9 mouse cellular contexts compared by ENCODE assay signal in the genomic region with DNA sequence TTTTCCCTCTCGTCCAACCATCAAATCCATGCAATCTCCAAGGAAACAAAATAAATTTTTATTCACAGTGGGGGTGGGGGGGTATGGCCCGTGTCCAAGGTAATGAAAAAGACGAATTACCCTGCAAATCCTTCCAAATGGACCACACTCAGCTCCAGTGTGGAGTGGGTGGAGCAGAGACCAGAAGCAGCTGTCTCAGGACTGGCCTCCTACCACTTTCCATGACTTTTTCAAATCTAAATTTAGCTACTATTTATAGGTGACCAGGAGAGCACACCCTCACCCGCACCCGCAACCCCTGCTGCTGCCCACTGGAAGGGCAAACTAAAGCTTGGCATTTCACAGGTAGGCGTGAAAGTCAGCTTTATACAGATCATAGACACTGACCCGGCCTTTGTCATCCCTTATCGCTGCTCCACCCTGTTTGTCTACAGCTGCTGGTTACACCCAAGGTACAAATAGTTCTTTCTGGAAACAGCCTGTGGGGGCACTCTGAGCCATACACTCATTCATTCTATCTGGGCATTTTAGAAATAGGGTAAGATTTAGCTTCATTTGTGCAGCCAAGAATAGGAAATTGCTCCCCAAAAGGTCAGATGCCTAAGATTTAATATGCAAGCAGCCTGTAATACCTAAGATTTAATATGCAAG.
DNase-seq lines count a peak whose midpoint lies in the region; ATAC-seq lines count a peak whose summit lies in the region.
"Had no signal": no experiment of that assay in that cellular context is flagged by ENCODE, and none has a peak within 500 bp of the region (broad histone marks: within the 10 kb centered on the region; RNA-seq: fewer than 3 reads in every experiment).

No protein-coding gene starts in this region.

- 51% methylated on average over 8 of the region's 8 CpGs for WGBS in limb, embryonic 13.5 days
- 80% methylated on average over 8 of the region's 8 CpGs for WGBS in limb, embryonic 10.5 days

- no peaks in the 10 kb centered on the region for H3K27me3 ChIP-seq in limb, embryonic 13.5 days
- H3K27me3 ChIP-seq in limb, embryonic 10.5 days (ENCODE audit: low read depth, poor library complexity, severe bottlenecking): no peaks in the 10 kb centered on the region

- H3K4me2 ChIP-seq in limb, embryonic 13.5 days (replicated peaks): no peak overlapping the region

- no peaks in the 10 kb centered on the region for H3K36me3 ChIP-seq in limb, embryonic 13.5 days
- H3K36me3 ChIP-seq in limb, embryonic 10.5 days: no peaks in the 10 kb centered on the region
- H3K36me3 ChIP-seq: midbrain, embryonic 10.5 days had no signal

- intact Hi-C loops in gastrocnemius, postnatal 14 days (cut with DNase I; ENCODE audit: low total_unique reads): no loop called here

- no peak overlapping the region for H3K27ac ChIP-seq in limb, embryonic 13.5 days
- no peak overlapping the region for H3K27ac ChIP-seq in limb, embryonic 10.5 days
- H3K27ac ChIP-seq: midbrain, embryonic 10.5 days had no signal

- DNase-seq in limb, embryonic 10.5 days (ENCODE audit: low spot score): no peak
- peak; percentile 52 for DNase-seq in gastrocnemius, postnatal 14 days
- DNase-seq in induced T-regulatory cell, adult 2 months (ENCODE audit: low read depth): peak; percentile 80
- DNase-seq in frontal cortex, postnatal 14 days (ENCODE audit: low spot score in 2 of 2): no peak
- DNase-seq in ovary, adult 18-20 months (ENCODE audit: low spot score): no peak
- no peak for DNase-seq in embryo, embryonic 10 days (ENCODE audit: low spot score)

- H3K9ac ChIP-seq in limb, embryonic 13.5 days: no peak overlapping the region

- no peaks in the 10 kb centered on the region for H3K9me3 ChIP-seq in limb, embryonic 13.5 days
- H3K9me3 ChIP-seq in limb, embryonic 10.5 days (replicated peaks): no peaks in the 10 kb centered on the region
- H3K9me3 ChIP-seq: midbrain, embryonic 10.5 days had no signal

- peaks cover 11% of the 10 kb centered on the region for H3K4me1 ChIP-seq in limb, embryonic 13.5 days
- H3K4me1 ChIP-seq in limb, embryonic 10.5 days: no peaks in the 10 kb centered on the region
- H3K4me1 ChIP-seq: midbrain, embryonic 10.5 days had no signal

- H3K4me3 ChIP-seq in limb, embryonic 13.5 days: no peak overlapping the region
- no peak overlapping the region for H3K4me3 ChIP-seq in limb, embryonic 10.5 days
- H3K4me3 ChIP-seq: midbrain, embryonic 10.5 days had no signal

- 0 out of 2 replicates have a peak, but pooled peaks have one; percentile 36 for ATAC-seq in limb, embryonic 13.5 days (ENCODE audit: low FRiP score, low read depth)
- peak; percentile 70 for ATAC-seq in megakaryocyte-erythroid progenitor cell, adult 5-6 weeks (replicated peaks; ENCODE audit: low FRiP score, low TSS enrichment, poor library complexity, severe bottlenecking)

Comparison
In these comparisons a context has a peak if more than half of its experiments do, and no peak if none do; other contexts are left out.
1. DNase-seq: peak in gastrocnemius, postnatal 14 days (single experiment) and induced T-regulatory cell, adult 2 months (single experiment); none in limb, embryonic 10.5 days (single experiment), frontal cortex, postnatal 14 days (0 of 2), ovary, adult 18-20 months (single experiment) and embryo, embryonic 10 days (single experiment).